Mouse (Mus musculus) megakaryocyte-erythroid progenitor cell, adult 5-6 weeks (primary cell): ENCODE data around the gene Fstl3. TPM values are rescaled to one million over a fixed set of nuclear protein-coding genes. Genes with fewer than 3 reads are reported as not detected.

Experiments
- total RNA-seq, 2 experiments: library from RNA; stranded (forward) in 1 of 2; stranded (reverse) in 1 of 2; fragments of 200-1000, 215-1000 nt in 1 of 2; fragments of >200 nt in 1 of 2; fragmentation: Nextera tagmentation in 1 of 2; gene quantifications; 2 replicates each; pipeline ENCODE4 v1.2.3; 2014 to 2017

Fstl3 gene
- total RNA-seq, 2 experiments from 2014 or later: 0.66 to 0.96 TPM

Other genes with a start within 250 kb of the Fstl3 start
Only the 30 nearest of the 34 such genes appear.
- gene Theg, start 189.9 kb upstream of the Fstl3 start, total RNA-seq (2014; fragmentation: Nextera tagmentation): not detected in 2 replicates
- not detected in 2 replicates for gene Theg, start 189.9 kb upstream of the Fstl3 start, total RNA-seq (2017)
- gene C2cd4c, start 163.2 kb upstream of the Fstl3 start, total RNA-seq (2014; fragmentation: Nextera tagmentation): not detected in 2 replicates
- not detected in 2 replicates for gene C2cd4c, start 163.2 kb upstream of the Fstl3 start, total RNA-seq (2017)
- gene Shc2, start 139.4 kb upstream of the Fstl3 start, total RNA-seq (2014; fragmentation: Nextera tagmentation): not detected in 2 replicates
- not detected in 2 replicates for gene Shc2, start 139.4 kb upstream of the Fstl3 start, total RNA-seq (2017)
- gene Odf3l2, start 131.5 kb upstream of the Fstl3 start, total RNA-seq (2014; fragmentation: Nextera tagmentation): not detected in 2 replicates
- not detected in 2 replicates for gene Odf3l2, start 131.5 kb upstream of the Fstl3 start, total RNA-seq (2017)
- gene Madcam1, start 112.7 kb upstream of the Fstl3 start, total RNA-seq (2014; fragmentation: Nextera tagmentation): not detected in 2 replicates
- gene Madcam1, start 112.7 kb upstream of the Fstl3 start, total RNA-seq (2017): not detected in 2 replicates
- gene Tpgs1, start 107.9 kb upstream of the Fstl3 start, total RNA-seq (2014; fragmentation: Nextera tagmentation): 8.5 and 10.8 TPM in 2 replicates
- 2.9 and 4.1 TPM in 2 replicates for gene Tpgs1, start 107.9 kb upstream of the Fstl3 start, total RNA-seq (2017)
- 134 and 152 TPM in 2 replicates for gene Cdc34, start 95.1 kb upstream of the Fstl3 start, total RNA-seq (2014; fragmentation: Nextera tagmentation)
- 128 and 236 TPM in 2 replicates for gene Cdc34, start 95.1 kb upstream of the Fstl3 start, total RNA-seq (2017)
- 1.7 and 1.8 TPM in 2 replicates for gene Gzmm, start 88.3 kb upstream of the Fstl3 start, total RNA-seq (2014; fragmentation: Nextera tagmentation)
- 1.7 and 2.4 TPM in 2 replicates for gene Gzmm, start 88.3 kb upstream of the Fstl3 start, total RNA-seq (2017)
- gene Bsg, start 72.8 kb upstream of the Fstl3 start, total RNA-seq (2014; fragmentation: Nextera tagmentation): 361 and 460 TPM in 2 replicates
- 350 and 443 TPM in 2 replicates for gene Bsg, start 72.8 kb upstream of the Fstl3 start, total RNA-seq (2017)
- 0.50 TPM in 1 of 2 replicates, not detected in the other for gene Hcn2, start 60.6 kb upstream of the Fstl3 start, total RNA-seq (2014; fragmentation: Nextera tagmentation)
- gene Hcn2, start 60.6 kb upstream of the Fstl3 start, total RNA-seq (2017): not detected in 2 replicates
- gene Polrmt, start 30.7 kb upstream of the Fstl3 start, total RNA-seq (2014; fragmentation: Nextera tagmentation): 45.2 and 51.7 TPM in 2 replicates
- 17.6 and 21.2 TPM in 2 replicates for gene Polrmt, start 30.7 kb upstream of the Fstl3 start, total RNA-seq (2017)
- gene Fgf22, start 22.2 kb upstream of the Fstl3 start, total RNA-seq (2014; fragmentation: Nextera tagmentation): not detected in 2 replicates
- gene Fgf22, start 22.2 kb upstream of the Fstl3 start, total RNA-seq (2017): not detected in 2 replicates
- 76.0 and 106 TPM in 2 replicates for gene Rnf126, start 10.3 kb upstream of the Fstl3 start, total RNA-seq (2014; fragmentation: Nextera tagmentation)
- 16.2 and 20.8 TPM in 2 replicates for gene Rnf126, start 10.3 kb upstream of the Fstl3 start, total RNA-seq (2017)
- gene Prss57, start 13.7 kb downstream of the Fstl3 start, total RNA-seq (2014; fragmentation: Nextera tagmentation): 2.4 and 7.6 TPM in 2 replicates
- 1.7 and 3.5 TPM in 2 replicates for gene Prss57, start 13.7 kb downstream of the Fstl3 start, total RNA-seq (2017)
- gene Palm, start 16.3 kb downstream of the Fstl3 start, total RNA-seq (2014; fragmentation: Nextera tagmentation): 7.6 and 11.1 TPM in 2 replicates
- gene Palm, start 16.3 kb downstream of the Fstl3 start, total RNA-seq (2017): 4.6 and 6.8 TPM in 2 replicates
- not detected in 2 replicates for gene Misp, start 43.7 kb downstream of the Fstl3 start, total RNA-seq (2014; fragmentation: Nextera tagmentation)
- gene Misp, start 43.7 kb downstream of the Fstl3 start, total RNA-seq (2017): not detected in 2 replicates
- 423 and 470 TPM in 2 replicates for gene Ptbp1, start 77.2 kb downstream of the Fstl3 start, total RNA-seq (2014; fragmentation: Nextera tagmentation)
- gene Ptbp1, start 77.2 kb downstream of the Fstl3 start, total RNA-seq (2017): 149 and 201 TPM in 2 replicates
- gene Prtn3, start 97.2 kb downstream of the Fstl3 start, total RNA-seq (2014; fragmentation: Nextera tagmentation): 2.5 and 8.7 TPM in 2 replicates
- 0.56 and 5.9 TPM in 2 replicates for gene Prtn3, start 97.2 kb downstream of the Fstl3 start, total RNA-seq (2017)
- not detected in 2 replicates for gene Plppr3, start 97.4 kb downstream of the Fstl3 start, total RNA-seq (2014; fragmentation: Nextera tagmentation)
- 5.8 and 15.0 TPM in 2 replicates for gene Plppr3, start 97.4 kb downstream of the Fstl3 start, total RNA-seq (2017)
- 10.5 TPM in 1 of 2 replicates, not detected in the other for gene Elane, start 109.0 kb downstream of the Fstl3 start, total RNA-seq (2014; fragmentation: Nextera tagmentation)
- gene Elane, start 109.0 kb downstream of the Fstl3 start, total RNA-seq (2017): 0.23 and 1.3 TPM in 2 replicates
- not detected in 2 replicates for gene Cfd, start 113.6 kb downstream of the Fstl3 start, total RNA-seq (2014; fragmentation: Nextera tagmentation)
- not detected in 2 replicates for gene Cfd, start 113.6 kb downstream of the Fstl3 start, total RNA-seq (2017)
- gene Med16, start 131.7 kb downstream of the Fstl3 start, total RNA-seq (2014; fragmentation: Nextera tagmentation): 17.1 and 21.7 TPM in 2 replicates
- 9.7 and 9.8 TPM in 2 replicates for gene Med16, start 131.7 kb downstream of the Fstl3 start, total RNA-seq (2017)
- gene Gm26602, start 133.6 kb downstream of the Fstl3 start, total RNA-seq (2014; fragmentation: Nextera tagmentation): not detected in 2 replicates
- gene Gm26602, start 133.6 kb downstream of the Fstl3 start, total RNA-seq (2017): not detected in 2 replicates
- gene Kiss1r, start 139.7 kb downstream of the Fstl3 start, total RNA-seq (2014; fragmentation: Nextera tagmentation): 0.31 TPM in 1 of 2 replicates, not detected in the other
- gene Kiss1r, start 139.7 kb downstream of the Fstl3 start, total RNA-seq (2017): 2.2 TPM in 1 of 2 replicates, not detected in the other
- 80.3 and 91.7 TPM in 2 replicates for gene R3hdm4, start 143.9 kb downstream of the Fstl3 start, total RNA-seq (2014; fragmentation: Nextera tagmentation)
- gene R3hdm4, start 143.9 kb downstream of the Fstl3 start, total RNA-seq (2017): 35.5 and 38.9 TPM in 2 replicates
- 4.4 and 5.9 TPM in 2 replicates for gene Arid3a, start 149.8 kb downstream of the Fstl3 start, total RNA-seq (2014; fragmentation: Nextera tagmentation)
- 5.4 and 6.0 TPM in 2 replicates for gene Arid3a, start 149.8 kb downstream of the Fstl3 start, total RNA-seq (2017)
- 82.9 and 86.4 TPM in 2 replicates for gene Wdr18, start 182.9 kb downstream of the Fstl3 start, total RNA-seq (2014; fragmentation: Nextera tagmentation)
- 23.4 and 24.8 TPM in 2 replicates for gene Wdr18, start 182.9 kb downstream of the Fstl3 start, total RNA-seq (2017)
- not detected in 2 replicates for gene Grin3b, start 193.4 kb downstream of the Fstl3 start, total RNA-seq (2014; fragmentation: Nextera tagmentation)
- not detected in 2 replicates for gene Grin3b, start 193.4 kb downstream of the Fstl3 start, total RNA-seq (2017)
- gene Tmem259, start 207.1 kb downstream of the Fstl3 start, total RNA-seq (2014; fragmentation: Nextera tagmentation): 75.5 and 83.0 TPM in 2 replicates
- 47.3 and 63.9 TPM in 2 replicates for gene Tmem259, start 207.1 kb downstream of the Fstl3 start, total RNA-seq (2017)
- gene Cnn2, start 211.3 kb downstream of the Fstl3 start, total RNA-seq (2014; fragmentation: Nextera tagmentation): 18.0 and 24.6 TPM in 2 replicates
- 13.8 and 25.6 TPM in 2 replicates for gene Cnn2, start 211.3 kb downstream of the Fstl3 start, total RNA-seq (2017)